Mouse (Mus musculus) limb, embryonic 13.5 days (tissue): ENCODE measurements around the gene Mrpl17. TPM values are rescaled to one million over a fixed set of nuclear protein-coding genes. Genes with fewer than 3 reads are reported as not detected.

Source experiments
- ATAC-seq: fragments of 200-750 bp; cut with Nextera tagmentation; 2 replicates; pipeline ENCODE4 v1.8.0; 2017; ENCODE audit warnings: low read depth, moderate number of reproducible peaks, moderate TSS enrichment; ENCODE audit not compliant: low FRiP score
- H3K27ac ChIP-seq: fragments of 300-500 bp; sonication (generic); 2 replicates; pipeline ENCODE4 v1.5.1; 2015; ENCODE audit warnings: inconsistent platforms, mild to moderate bottlenecking, moderate library complexity
- H3K27me3 ChIP-seq: fragments of 300-500 bp; sonication (generic); 2 replicates; pipeline ENCODE4 v1.6.1; 2015; ENCODE audit warnings: mild to moderate bottlenecking, inconsistent platforms
- H3K36me3 ChIP-seq: fragments of 300-500 bp; sonication (generic); 2 replicates; pipeline ENCODE4 v1.6.1; 2015; ENCODE audit warnings: inconsistent platforms, mild to moderate bottlenecking, moderate library complexity
- H3K4me1 ChIP-seq: fragments of 300-500 bp; sonication (generic); 2 replicates; pipeline ENCODE4 v1.6.1; 2015; ENCODE audit warnings: inconsistent platforms
- H3K4me2 ChIP-seq: fragments of 300-500 bp; sonication (generic); replicated peaks from 2 replicates; pipeline ENCODE4 v1.6.1; 2015; ENCODE audit warnings: inconsistent platforms, mild to moderate bottlenecking, moderate library complexity
- H3K4me3 ChIP-seq: fragments of 300-500 bp; sonication (generic); 2 replicates; pipeline ENCODE4 v1.5.1; 2015; ENCODE audit warnings: moderate library complexity, mild to moderate bottlenecking, inconsistent platforms
- H3K9ac ChIP-seq: fragments of 300-500 bp; sonication (generic); 2 replicates; pipeline ENCODE4 v1.6.1; 2015; ENCODE audit warnings: mild to moderate bottlenecking, inconsistent platforms
- H3K9me3 ChIP-seq: fragments of 300-500 bp; sonication (generic); 2 replicates; pipeline ENCODE4 v1.6.1; 2016; ENCODE audit warnings: inconsistent platforms
- WGBS: fragments of 180-500 bp; shearing (Covaris S2); methylation state at CpG from one replicate; pipeline ENCODE4 v1.1.7; 2015; 5-methylcytosine and 5-hydroxymethylcytosine counted together
- polyA plus RNA-seq: library from polyadenylated mRNA; unstranded; fragments of >200 nt; fragmentation: Nextera tagmentation; extraction: Ambion mirVana; gene quantifications from 2 replicates; pipeline ENCODE4 v1.2.1, GENCODE M21; 2015

Mrpl17 gene
- polyA plus RNA-seq, 1 experiment from 2014 or later = 341 TPM

DNA sequence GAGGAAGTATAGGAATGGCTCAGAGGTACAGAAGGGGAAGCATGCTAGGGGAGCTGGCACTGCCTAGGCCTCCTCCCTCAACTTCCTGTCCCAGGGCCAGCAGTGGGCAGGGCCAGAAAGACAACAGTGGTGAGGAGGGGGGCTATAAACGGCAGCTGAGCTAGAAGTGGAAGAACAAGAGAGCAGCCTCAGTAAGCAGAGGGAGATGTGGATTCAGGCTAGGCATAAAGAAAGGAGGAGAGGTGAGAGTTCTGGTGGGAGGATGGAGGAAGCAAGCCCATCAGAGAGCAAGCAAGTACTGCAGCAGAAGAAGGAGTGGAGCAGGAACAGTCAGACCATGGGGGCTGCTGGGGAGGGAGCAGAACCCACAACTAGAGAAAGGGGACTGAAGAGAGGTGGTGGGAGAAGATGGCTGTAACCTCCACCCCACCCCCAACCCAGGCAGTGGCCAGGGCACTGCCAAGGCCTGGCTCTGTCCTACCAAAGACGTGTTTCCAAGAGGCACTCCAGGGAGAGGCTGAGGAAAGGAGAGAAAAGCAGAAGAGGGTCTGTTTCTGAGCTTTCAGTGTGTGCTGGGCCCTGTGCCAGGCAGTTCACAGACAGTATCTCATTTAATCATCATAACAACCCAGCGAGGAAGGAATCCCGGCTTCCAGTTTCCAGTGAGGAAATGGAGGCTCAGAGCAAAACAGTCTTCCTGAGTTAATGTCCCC, 32.2 kb downstream of the Mrpl17 start:
- peaks cover 74% of the 10 kb centered on the region for H3K4me1 ChIP-seq
- peak; percentile 93 for ATAC-seq

DNA sequence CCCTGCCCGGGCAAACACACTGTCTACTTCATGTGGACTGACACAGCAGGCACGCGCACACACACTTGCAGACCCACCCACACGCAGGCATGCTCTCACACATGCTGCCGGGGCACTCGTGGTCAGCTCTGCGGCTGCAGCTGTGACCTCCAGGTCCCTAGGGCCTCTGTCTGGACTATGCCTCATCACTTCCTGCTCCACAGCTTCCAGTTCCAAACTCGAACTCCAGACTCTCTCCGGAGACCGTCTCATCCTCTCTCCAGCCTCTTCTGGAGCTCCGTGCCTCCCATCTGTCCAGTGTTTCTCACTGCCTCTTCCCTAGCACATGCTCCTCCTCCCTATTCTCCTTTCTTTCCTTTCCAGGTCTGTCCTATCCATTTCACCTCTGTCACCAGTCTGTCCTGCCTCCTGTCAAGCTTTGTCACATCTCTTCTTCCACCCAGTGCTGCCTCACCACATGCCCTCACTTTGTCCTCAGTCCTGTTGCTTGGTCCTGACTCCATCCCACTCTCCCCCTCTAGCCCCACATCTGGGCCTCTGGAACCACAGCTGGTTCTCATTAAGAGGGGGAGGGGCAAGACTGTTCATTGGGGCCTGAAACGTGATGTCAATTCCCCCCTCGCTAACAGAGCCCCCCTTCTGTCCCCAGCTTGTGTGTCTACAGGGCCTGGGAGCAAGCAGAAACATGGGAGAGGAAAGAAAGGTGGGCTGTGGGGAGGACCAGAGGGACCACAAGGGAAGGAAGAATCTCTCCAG, 32.9 kb downstream of the Mrpl17 start:
- Histone ChIP-seq H3K4me2 (peak overlapping the region; percentile 77), H3K9me3 (no peaks in the 10 kb centered on the region), H3K4me3 (peak overlapping the region; percentile 44), H3K36me3 (peaks cover 66% of the 10 kb centered on the region), H3K27me3 (no peaks in the 10 kb centered on the region), H3K4me1 (peaks cover 72% of the 10 kb centered on the region), H3K27ac (peak overlapping the region; percentile 98), H3K9ac (peak overlapping the region; percentile 66)
- ATAC-seq = peak; percentile 93
- WGBS = 10% methylated on average over 13 of the region's 13 CpGs

More for the DNA sequence above, 32.2 kb downstream of the Mrpl17 start:
- peak overlapping the region; percentile 77 for H3K4me2 ChIP-seq
- 4% methylated on average over 4 of the region's 4 CpGs for WGBS
- peak overlapping the region; percentile 59 for H3K9ac ChIP-seq
- H3K4me3 ChIP-seq = peak overlapping the region; percentile 44
- H3K27me3 ChIP-seq = no peaks in the 10 kb centered on the region
- peak overlapping the region; percentile 98 for H3K27ac ChIP-seq
- peaks cover 70% of the 10 kb centered on the region for H3K36me3 ChIP-seq
- H3K9me3 ChIP-seq = no peaks in the 10 kb centered on the region

DNA sequence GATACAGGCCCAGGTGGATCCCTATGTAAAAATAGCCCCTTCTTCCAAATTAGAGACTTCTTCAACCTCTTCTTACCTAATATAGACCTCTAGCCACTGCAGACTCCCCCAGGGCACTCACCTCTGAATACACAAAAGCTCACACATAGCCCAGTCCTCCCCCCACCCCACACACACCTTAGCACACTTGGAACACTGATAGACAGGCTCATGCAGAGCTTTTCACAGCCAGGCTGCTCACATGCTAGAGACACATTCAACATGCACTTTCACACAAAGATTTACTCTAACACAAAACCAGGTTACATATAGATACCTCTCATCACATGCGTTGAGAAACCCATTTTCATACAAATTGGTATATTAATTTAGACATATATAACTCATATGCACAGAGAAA, 33.6 kb downstream of the Mrpl17 start:
- H3K27me3 ChIP-seq = no peaks in the 10 kb centered on the region
- H3K36me3 ChIP-seq = peaks cover 66% of the 10 kb centered on the region
- WGBS = 79% methylated on average over 1 of the region's 1 CpGs
- peak overlapping the region; percentile 66; the same call in 1 of the 2 replicates for H3K9ac ChIP-seq
- no peak for ATAC-seq
- H3K4me2 ChIP-seq = peak overlapping the region; percentile 77
- no peaks in the 10 kb centered on the region for H3K9me3 ChIP-seq
- peaks cover 69% of the 10 kb centered on the region for H3K4me1 ChIP-seq
- H3K4me3 ChIP-seq = peak overlapping the region; percentile 44
- peak overlapping the region; percentile 98; the same call in 1 of the 2 replicates for H3K27ac ChIP-seq

DNA sequence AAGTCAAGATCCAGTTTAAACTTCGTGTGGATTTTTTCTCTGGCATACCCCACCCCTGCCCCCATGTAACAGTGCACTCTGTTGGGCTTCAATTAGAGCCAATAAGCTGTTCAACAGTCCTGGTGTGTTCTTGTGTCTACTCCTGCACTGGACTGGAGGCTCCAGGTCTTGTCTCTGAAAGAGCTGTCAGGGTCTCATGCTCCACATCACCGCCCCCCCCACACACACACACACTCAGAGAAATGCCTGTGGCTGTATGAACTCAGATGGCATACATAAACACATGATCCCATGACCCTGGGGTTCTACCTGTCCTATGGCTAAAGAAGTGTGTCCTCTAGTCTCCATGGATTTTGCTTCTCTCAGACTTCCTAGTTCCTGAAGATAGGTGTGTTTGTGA, 34.9 kb downstream of the Mrpl17 start:
- Histone ChIP-seq H3K27me3 (no peaks in the 10 kb centered on the region), H3K4me2 (no peak overlapping the region), H3K4me1 (peaks cover 68% of the 10 kb centered on the region), H3K36me3 (peaks cover 66% of the 10 kb centered on the region), H3K27ac (no peak overlapping the region), H3K9me3 (no peaks in the 10 kb centered on the region), H3K4me3 (no peak overlapping the region), H3K9ac (no peak overlapping the region)
- ATAC-seq = no peak
- 87% methylated on average over 2 of the region's 2 CpGs for WGBS

DNA sequence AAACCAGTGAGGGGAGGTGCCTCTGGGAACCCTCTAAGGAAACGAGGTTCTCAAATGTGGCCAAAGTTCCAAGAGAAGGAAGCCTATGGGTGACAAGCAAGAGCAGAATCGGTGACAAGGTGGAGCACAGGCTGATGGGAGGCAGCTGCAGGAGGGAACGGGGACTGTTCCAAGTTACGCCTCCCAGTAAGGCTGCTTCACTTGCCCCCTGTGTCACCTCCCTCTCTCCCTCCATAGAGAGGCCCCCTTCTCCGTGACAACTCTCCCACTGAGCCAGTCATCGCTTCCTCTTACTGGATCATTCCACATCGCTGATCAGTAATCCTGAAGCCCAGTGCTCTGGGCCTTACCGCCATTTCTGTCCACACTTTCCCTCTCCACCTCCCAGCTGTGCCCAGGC, 36.2 kb downstream of the Mrpl17 start:
- Histone ChIP-seq H3K9me3 (no peaks in the 10 kb centered on the region), H3K27me3 (no peaks in the 10 kb centered on the region), H3K36me3 (peaks cover 66% of the 10 kb centered on the region), H3K4me3 (no peak overlapping the region), H3K9ac (no peak overlapping the region), H3K4me1 (peaks cover 64% of the 10 kb centered on the region), H3K27ac (no peak overlapping the region), H3K4me2 (no peak overlapping the region)
- 68% methylated on average over 8 of the region's 8 CpGs for WGBS
- ATAC-seq = no peak

DNA sequence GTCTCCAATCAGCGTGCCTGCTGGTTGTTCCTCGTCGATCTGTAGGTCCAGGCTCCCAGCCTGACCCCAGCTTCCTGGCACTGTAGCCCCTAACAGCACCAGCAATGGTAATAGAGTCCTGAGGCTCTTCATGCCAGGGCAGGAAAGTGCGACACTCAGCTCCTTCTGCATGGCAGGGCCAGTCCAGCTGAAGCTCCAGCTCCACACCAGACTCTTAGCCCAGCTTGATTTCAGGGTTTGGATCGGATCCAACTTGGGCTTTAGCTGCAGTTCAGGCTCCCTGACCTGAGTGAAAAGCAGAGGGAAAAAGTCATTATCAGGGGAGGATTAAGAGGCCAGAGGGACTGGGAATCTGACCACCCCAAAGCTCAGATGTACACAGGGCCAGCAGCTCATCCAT, 37.9 kb downstream of the Mrpl17 start:
- Histone ChIP-seq H3K4me1 (peaks cover 64% of the 10 kb centered on the region), H3K9ac (no peak overlapping the region), H3K36me3 (peaks cover 78% of the 10 kb centered on the region)

DNA sequence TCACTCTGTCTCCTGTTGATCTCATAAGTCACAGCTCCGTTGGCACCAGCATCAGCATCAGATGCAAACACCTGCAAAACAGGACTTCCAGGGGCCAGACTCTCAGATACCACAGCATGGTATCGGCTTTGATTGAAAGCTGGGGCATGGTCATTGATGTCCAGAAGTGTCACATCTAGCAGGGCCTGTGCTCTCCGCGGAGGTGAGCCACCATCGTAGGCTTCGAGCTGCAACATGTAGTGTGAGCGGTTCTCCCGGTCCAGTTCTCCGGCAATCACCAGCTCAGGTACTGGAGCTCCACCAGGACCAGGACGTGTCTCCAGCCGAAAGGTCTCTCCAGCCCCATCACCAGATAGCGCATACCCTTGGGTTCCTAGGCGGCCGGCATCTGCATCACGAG, 38.6 kb downstream of the Mrpl17 start:
- H3K4me1 ChIP-seq = peaks cover 62% of the 10 kb centered on the region
- H3K36me3 ChIP-seq = peaks cover 85% of the 10 kb centered on the region
- no peak overlapping the region for H3K4me3 ChIP-seq
- H3K9ac ChIP-seq = no peak overlapping the region
- no peak overlapping the region for H3K4me2 ChIP-seq
- no peak for ATAC-seq
- 95% methylated on average over 15 of the region's 15 CpGs for WGBS
- no peaks in the 10 kb centered on the region for H3K27me3 ChIP-seq
- H3K27ac ChIP-seq = no peak overlapping the region
- H3K9me3 ChIP-seq = no peaks in the 10 kb centered on the region

More for the DNA sequence above, 37.9 kb downstream of the Mrpl17 start:
- Histone ChIP-seq H3K4me3 (no peak overlapping the region), H3K27ac (no peak overlapping the region), H3K4me2 (no peak overlapping the region), H3K27me3 (no peaks in the 10 kb centered on the region), H3K9me3 (no peaks in the 10 kb centered on the region)
- 84% methylated on average over 5 of the region's 5 CpGs for WGBS
- no peak for ATAC-seq

DNA sequence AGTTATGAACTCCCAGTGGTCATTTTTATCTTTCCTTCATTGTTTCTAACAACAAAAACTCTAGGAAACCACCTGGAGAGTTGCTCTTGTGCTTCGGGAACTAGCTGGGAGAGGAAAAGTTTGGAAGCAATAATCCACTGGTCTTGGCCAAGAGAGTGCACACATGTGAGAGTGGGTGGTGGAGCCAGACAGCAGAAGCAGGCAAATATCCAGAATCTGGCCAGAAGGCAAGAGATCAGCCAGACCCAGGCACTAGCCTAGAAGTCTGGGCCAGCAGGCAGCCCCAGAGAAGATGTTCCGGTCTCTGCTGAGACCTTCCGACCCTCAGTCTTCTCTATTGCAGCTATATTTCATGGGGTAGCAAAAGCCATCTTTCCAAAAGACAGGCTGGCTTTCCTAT, 40.9 kb downstream of the Mrpl17 start:
- ATAC-seq = no peak
- Histone ChIP-seq H3K4me2 (no peak overlapping the region), H3K4me1 (peaks cover 46% of the 10 kb centered on the region), H3K9ac (no peak overlapping the region), H3K27me3 (no peaks in the 10 kb centered on the region), H3K9me3 (no peaks in the 10 kb centered on the region), H3K36me3 (peaks cover 89% of the 10 kb centered on the region), H3K4me3 (no peak overlapping the region), H3K27ac (no peak overlapping the region)
- 84% methylated on average over 3 of the region's 3 CpGs for WGBS

DNA sequence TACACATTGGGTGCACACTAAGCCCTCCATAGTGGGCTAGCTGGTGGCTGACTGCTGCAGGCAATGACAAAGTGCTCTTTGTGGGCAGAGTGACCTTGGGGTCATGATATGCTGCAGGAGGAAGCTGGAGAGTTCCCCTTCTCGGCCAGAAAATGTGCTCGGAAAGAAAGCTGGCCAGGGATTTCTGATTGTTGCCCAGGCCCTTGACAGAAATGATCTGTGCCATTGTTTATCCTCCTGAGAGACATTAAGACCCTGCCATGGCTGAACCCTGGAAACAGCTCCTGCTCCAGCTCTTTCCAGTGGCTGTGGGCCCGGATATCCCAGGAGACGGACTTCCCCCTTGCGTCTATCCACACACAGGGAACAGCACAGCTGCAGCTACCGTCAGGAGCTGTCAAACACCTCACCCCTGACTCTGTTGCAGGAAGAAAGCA, 43.2 kb downstream of the Mrpl17 start:
- 0 out of 2 replicates have a peak, but pooled peaks cover 3% of the 10 kb centered on the region for H3K27me3 ChIP-seq
- H3K4me3 ChIP-seq = no peak overlapping the region
- H3K4me2 ChIP-seq = peak overlapping the region; percentile 27; the same call in 1 of the 2 replicates
- H3K9ac ChIP-seq = no peak overlapping the region
- 30% methylated on average over 6 of the region's 6 CpGs for WGBS
- H3K9me3 ChIP-seq = no peaks in the 10 kb centered on the region
- H3K4me1 ChIP-seq = peaks cover 31% of the 10 kb centered on the region
- peaks cover 97% of the 10 kb centered on the region for H3K36me3 ChIP-seq
- H3K27ac ChIP-seq = peak overlapping the region; percentile 48; the same call in 1 of the 2 replicates
- ATAC-seq = peak; percentile 55

DNA sequence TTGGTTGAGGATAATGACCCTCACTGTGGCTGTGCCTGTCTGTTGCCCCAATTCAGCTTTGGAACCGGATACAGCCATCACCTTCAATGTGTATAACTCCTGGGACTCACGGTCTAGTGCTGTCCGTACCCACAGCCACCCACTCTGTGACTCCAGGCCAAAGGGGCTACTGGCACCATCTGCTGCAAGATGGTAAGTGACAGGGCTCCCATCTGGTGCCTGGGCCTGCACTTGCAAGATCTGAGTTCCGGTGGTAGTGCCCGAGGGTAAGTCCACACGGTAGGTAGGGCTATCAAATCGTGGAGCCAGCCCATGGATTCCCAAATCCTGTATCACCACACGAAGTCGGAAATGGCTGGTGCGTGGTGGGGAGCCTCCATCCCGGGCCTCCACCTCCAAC, 46.6 kb downstream of the Mrpl17 start:
- WGBS = 88% methylated on average over 11 of the region's 11 CpGs
- Histone ChIP-seq H3K4me2 (no peak overlapping the region), H3K4me3 (no peak overlapping the region), H3K27ac (no peak overlapping the region), H3K36me3 (peaks cover 87% of the 10 kb centered on the region), H3K4me1 (peaks cover 18% of the 10 kb centered on the region), H3K27me3 (0 out of 2 replicates have a peak, but pooled peaks cover 3% of the 10 kb centered on the region), H3K9ac (no peak overlapping the region), H3K9me3 (no peaks in the 10 kb centered on the region)
- no peak for ATAC-seq

DNA sequence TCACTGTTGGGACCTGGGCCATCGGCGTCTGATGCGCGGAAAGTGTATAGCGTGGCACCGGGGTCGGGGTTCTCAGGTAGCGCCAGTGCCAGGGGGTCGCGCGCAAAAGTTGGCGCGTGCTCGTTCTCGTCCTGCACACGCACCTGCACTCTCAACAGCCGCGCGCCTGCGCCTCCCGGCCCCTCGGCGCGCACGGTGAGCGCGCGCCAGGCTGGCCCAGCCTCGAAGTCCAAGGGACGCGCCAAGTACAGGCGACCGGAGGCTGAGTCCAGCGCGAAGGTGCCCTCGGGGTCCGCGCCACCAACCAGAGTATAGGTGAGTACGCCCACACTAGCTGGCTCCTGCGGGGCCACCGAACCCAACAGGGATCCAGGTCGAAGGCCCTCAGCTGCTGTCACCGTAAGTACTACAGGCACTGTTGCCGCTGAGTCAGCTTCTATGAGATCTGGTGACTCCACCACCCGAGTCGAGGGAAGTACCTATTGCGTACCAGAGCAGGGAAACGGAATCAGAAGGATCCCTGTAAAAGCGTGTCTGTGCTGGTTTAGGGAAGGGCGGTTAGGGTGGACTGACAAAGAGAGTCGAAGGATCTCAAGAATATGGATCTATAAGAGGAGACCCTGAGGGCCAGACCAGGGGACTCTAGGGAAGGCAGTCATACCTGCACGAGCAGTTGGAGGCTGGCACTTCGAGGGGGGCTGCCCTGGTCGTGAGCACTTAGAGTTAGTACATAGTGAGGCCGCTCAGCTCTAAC, 48.2 kb downstream of the Mrpl17 start:
- no peak; the same call in 1 of the 2 replicates for ATAC-seq
- Histone ChIP-seq H3K4me2 (peak overlapping the region; percentile 36), H3K9me3 (no peaks in the 10 kb centered on the region), H3K4me3 (peak overlapping the region; percentile 5; the same call in 1 of the 2 replicates), H3K9ac (no peak overlapping the region), H3K36me3 (peaks cover 88% of the 10 kb centered on the region), H3K27ac (no peak overlapping the region), H3K4me1 (peaks cover 2% of the 10 kb centered on the region; the same call in 1 of the 2 replicates), H3K27me3 (0 out of 2 replicates have a peak, but pooled peaks cover 3% of the 10 kb centered on the region)
- 42% methylated on average over 55 of the region's 55 CpGs for WGBS
